Mouse (Mus musculus): Measurements from ENCODE around the gene Abhd5.

GRCm38 (mm10) chr9:122347882-122348281 lies 3.5 kb upstream of the Abhd5 start:
- no peak for TF ChIP-seq CTCF (conservative IDR thresholded peaks at IDR 0.05; ENCODE audit: low read length)
- TF ChIP-seq POU5F1 (IDR thresholded peaks at IDR 0.05; ENCODE audit: borderline replicate concordance, low read length): no peak
- TF ChIP-seq NANOG (IDR thresholded peaks at IDR 0.05; ENCODE audit: borderline replicate concordance, low read length): no peak
